Mouse (Mus musculus): ENCODE results near the gene Susd2.

GRCm38 (mm10) chr10:75651381-75652068 lies 7.7 kb upstream of the Susd2 start:
- TF ChIP-seq TBP (conservative IDR thresholded peaks at IDR 0.05; ENCODE audit: low read depth, low read length) (no peak), MAFK (IDR thresholded peaks at IDR 0.05; ENCODE audit: insufficient replicate concordance, low read length) (no peak), NRF1 (IDR thresholded peaks at IDR 0.05; ENCODE audit: low read depth, low read length) (no peak), CTCF (conservative IDR thresholded peaks at IDR 0.05 in 1 of 2, IDR thresholded peaks at IDR 0.05 in 1 of 2; ENCODE audit: low read depth in 2 of 2, low read length in 2 of 2) (no peak), POLR2A (IDR thresholded peaks at IDR 0.05; ENCODE audit: low read depth, low read length) (no peak), MAX (IDR thresholded peaks at IDR 0.05; ENCODE audit: low read length) (no peak), SIN3A (IDR thresholded peaks at IDR 0.05; ENCODE audit: low read length) (no peak), EP300 (IDR thresholded peaks at IDR 0.05; ENCODE audit: low read length) (no peak)

All from CH12.LX (cell line).